Mouse (Mus musculus) megakaryocyte, adult 5-6 weeks (primary cell): ENCODE measurements around the gene Rarres1. TPM values are rescaled to one million over a fixed set of nuclear protein-coding genes. Genes with fewer than 3 reads are reported as not detected.
A peak's percentile ranks its signal among the peaks of the same experiment; 100 is the strongest.

ENCODE experiments used
- ATAC-seq: 2 replicates; pipeline ENCODE4 v1.8.0; 2016; ENCODE audit warnings: mild to moderate bottlenecking, inconsistent platforms; ENCODE audit not compliant: poor library complexity, severe bottlenecking
- total RNA-seq, 2 experiments: library from RNA; stranded (forward) in 1 of 2; stranded (reverse) in 1 of 2; fragments of 153-499, 151-499 nt in 1 of 2; fragments of 221-1000, 200-1000 nt in 1 of 2; gene quantifications; 2 replicates each; pipeline versions ENCODE4 v1.2.3 to v1.2.4; 2015 to 2017

The Rarres1 gene
- total RNA-seq, 2 experiments from 2014 or later = not detected

DNA sequence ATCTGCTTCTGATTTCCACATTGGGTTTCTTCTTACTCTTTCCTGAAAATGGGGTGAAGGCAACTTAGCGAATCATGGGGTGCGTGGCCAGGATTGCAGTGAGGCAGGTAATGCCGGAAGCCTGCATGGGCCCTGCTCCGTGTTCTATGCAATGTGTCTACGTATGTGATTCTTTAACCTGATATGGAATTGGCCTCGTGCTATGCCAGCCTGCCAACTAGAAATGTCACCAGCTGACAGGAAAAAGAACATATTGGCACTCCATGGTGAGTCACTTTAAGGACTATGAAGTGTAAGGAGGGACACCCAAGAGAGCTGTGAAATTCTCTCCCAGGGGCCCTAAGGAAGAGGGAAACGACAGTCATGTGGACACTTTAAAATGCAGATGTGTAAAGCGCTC, 22.2 kb downstream of the Rarres1 start:
- no peak for ATAC-seq

DNA sequence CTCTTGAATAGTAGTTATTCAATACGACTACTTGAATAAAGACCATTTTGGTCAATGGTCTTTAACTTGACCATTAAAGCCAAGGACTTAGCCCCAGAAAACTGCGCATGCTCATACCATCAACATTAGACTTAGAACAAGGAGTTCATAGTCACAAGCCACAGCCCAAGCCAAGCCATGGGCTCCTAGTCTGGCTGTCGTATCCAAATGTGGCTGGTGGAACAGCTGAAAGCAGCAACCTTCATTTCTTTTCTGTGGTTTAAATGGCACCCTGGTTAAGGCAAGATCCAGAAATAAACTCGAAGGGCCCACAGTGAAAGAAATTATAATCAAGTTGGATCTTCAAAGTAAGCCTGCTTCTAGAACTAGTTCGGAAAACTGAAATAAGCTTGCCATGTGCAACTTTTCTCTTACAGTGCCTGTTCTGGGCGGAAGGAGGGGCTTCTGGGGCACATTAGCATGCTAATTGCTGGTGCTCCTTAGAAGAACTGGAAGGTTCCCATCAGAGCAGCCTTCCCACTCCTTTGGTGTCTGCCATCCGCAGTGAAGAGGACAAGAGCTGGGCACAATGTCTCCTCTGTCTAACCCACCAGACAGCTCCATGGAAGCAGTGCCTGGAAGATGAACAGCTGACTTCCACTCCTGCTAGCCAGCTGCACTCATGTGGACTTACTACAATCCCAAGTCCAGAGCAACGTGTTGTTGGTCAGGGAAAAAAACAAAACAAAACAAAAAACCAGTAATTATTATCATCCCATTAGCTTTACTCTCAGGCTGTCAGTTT, 23.0 kb downstream of the Rarres1 start:
- ATAC-seq = no peak

DNA sequence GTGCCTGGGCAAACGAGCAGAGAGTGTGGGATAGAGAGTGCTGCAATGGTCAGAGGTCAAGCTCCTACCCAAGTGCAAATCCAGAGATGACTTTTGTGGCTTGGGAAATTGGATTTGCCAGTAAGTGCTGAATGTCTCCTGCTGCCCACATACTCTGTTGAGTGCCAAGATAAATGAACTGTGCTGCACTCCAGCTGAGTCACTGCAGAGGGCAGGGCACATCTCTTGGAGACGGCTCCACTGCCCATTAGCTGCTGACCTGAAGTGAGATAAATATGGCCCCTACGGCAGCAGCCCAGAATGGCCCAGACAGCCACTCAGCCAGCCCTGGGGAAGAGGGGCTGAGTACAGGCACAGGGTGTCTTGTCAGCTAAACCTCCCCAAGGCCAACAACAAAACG, 25.2 kb downstream of the Rarres1 start:
- ATAC-seq = no peak

DNA sequence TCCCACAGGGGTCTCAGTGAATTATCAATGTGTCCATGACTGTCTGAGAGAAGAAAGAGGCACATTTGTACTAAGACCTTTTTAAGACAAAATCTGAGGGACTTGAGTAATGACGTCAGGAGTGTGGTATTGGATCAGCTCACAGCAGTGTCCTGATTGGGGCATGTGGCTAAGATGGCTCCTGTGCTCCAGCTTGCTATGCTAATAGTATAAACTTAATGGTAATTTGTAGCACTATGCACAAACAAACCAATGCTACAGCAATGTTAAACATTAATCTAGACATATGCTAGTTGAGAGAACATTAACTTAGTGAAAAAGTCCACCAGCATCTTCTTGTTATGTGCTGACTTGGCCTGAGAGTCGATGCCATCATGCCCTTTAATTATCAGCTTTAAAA, 30.1 kb downstream of the Rarres1 start:
- ATAC-seq = no peak

DNA sequence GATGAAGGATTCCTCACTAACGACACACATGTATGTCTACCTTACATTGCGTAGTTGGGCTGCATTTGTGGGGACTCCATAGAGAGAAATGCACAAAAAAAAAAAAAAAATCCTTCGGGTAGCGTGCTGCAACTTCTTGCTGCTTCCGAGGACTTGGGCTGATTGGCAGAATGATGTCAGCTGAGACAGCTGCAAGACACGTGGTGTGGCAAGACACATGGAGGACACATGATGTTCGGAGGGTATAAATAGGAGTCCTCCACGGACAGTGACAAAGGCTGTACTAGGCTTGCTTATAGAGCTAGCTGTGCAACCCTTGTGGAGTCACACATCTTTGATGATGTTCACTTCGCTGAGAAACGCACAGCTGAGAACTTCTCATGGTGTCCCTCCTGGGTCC, 32.9 kb downstream of the Rarres1 start:
- no peak for ATAC-seq

- ATAC-seq = no peak
These were observed 35.5 kb downstream of the Rarres1 start for GRCm38 (mm10) chr3:67479806-67480205.

- ATAC-seq = no peak
These were observed 41.9 kb downstream of the Rarres1 start for GRCm38 (mm10) chr3:67473438-67473837.

- ATAC-seq = peak; percentile 73
These were observed 43.8 kb downstream of the Rarres1 start for GRCm38 (mm10) chr3:67471408-67472127.

GRCm38 (mm10) chr3:67467281-67467680, 48.0 kb downstream of the Rarres1 start:
- ATAC-seq = no peak

- ATAC-seq = no peak
These were observed 48.7 kb downstream of the Rarres1 start for GRCm38 (mm10) chr3:67466576-67466975.

- ATAC-seq = peak; percentile 97
These were observed 51.6 kb downstream of the Rarres1 start, which contains the start of gene Lxn for GRCm38 (mm10) chr3:67463450-67464372. Lxn (minus strand) TSS chr3:67463926.

DNA sequence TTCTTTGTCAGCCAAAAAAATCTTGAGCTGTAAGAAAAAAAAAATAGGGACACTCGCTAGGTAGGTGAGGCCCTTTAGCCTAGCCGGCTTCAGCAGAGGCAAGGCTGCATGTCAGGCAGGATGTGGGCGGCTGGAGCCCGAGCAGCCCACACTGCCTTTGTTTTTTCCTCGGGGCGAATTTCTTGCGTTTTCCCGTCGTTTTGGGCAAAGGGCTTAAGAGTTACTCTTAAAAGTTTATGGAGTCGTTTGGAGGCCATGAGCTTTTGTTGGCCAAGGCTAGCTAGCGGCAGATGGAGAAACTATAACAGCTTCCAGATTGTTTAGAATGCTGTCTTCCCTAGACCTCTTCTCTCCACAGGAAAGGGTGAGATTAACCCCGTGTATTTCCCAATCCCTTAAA, 52.3 kb downstream of the Rarres1 start:
- no peak for ATAC-seq

GRCm38 (mm10) chr3:67462578-67462977, 52.7 kb downstream of the Rarres1 start:
- no peak for ATAC-seq

DNA sequence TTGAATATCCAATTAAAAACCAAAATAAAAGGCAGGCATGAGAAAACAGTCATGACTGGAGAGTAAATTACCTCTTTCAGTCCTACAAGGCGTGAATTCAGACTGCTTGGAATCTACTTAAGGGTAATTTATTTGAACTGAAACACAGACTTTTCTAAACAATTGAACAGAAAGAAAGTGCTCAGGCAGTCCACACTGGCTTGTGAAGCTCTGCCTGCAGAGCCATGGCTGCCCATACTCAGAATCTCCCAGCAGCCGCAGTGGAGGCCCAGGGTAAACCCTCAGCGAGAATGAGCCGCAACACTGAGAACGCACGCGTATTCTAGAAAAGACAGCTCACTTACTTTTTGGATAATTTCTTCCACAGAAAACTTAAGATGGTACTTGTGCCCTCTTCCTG, 53.3 kb downstream of the Rarres1 start:
- no peak for ATAC-seq

- ATAC-seq = no peak
These were observed 55.4 kb downstream of the Rarres1 start for GRCm38 (mm10) chr3:67459881-67460280.

- ATAC-seq = no peak
These were observed 64.6 kb downstream of the Rarres1 start for GRCm38 (mm10) chr3:67450601-67451210.

DNA sequence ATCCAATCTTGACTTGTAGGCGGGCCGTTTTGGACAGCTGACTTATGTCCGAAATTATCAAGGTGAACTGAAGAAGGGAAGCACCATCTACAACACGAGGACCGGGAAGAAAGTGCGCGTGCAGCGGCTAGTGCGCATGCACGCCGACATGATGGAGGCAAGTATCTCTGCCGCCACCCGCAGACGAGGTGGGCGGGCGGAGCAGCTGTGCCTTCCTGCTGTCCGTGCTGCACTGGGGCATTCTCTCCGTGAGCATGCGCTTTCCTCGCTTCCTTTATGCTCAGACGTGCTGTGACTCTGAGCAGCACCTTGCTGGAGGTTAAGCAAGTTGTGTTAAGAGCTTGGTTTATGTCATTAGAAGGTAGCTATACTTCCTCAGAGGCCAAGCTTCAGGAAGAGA, 65.7 kb downstream of the Rarres1 start:
- ATAC-seq = no peak

GRCm38 (mm10) chr3:67447143-67447542, 68.2 kb downstream of the Rarres1 start:
- 0 out of 2 replicates have a peak, but pooled peaks have one; percentile 43 for ATAC-seq

GRCm38 (mm10) chr3:67434011-67434410, 81.3 kb downstream of the Rarres1 start:
- no peak for ATAC-seq

GRCm38 (mm10) chr3:67429999-67430380, 85.3 kb downstream of the Rarres1 start, which contains the start of gene Gfm1:
Gfm1 (plus strand) TSS chr3:67430096.
- peak; percentile 97 for ATAC-seq
